Mouse (Mus musculus) CD4-positive helper T cell, adult 2 months (primary cell): ENCODE results near the gene Mast3.

Experiments used
- DNase-seq: peaks from one replicate; pipeline ENCODE4 v3.0.0-alpha.2; 2012; ENCODE audit warnings: low read depth, missing footprints, low spot score

The Mast3 gene

DNA sequence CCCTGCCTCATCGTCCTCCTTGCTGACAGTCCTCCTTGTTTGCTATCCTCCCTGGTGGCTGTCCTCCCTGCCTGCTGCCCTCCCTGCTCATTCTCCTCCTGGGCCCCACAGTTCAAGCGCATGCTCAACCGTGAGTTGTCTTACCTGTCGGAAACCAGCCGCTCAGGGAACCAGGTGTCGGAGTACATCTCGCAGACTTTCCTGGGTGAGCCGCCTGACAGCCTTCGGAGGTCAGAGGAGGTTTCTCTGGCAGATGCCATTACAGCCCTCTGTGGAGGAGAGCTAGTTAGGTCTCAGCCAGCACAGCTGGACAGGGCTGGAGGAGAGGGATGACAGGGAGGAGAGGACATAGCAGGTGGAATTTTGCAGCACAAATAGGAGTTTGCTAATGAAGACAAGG is 58.2 kb downstream of the Mast3 start:
- no peak for DNase-seq

DNA sequence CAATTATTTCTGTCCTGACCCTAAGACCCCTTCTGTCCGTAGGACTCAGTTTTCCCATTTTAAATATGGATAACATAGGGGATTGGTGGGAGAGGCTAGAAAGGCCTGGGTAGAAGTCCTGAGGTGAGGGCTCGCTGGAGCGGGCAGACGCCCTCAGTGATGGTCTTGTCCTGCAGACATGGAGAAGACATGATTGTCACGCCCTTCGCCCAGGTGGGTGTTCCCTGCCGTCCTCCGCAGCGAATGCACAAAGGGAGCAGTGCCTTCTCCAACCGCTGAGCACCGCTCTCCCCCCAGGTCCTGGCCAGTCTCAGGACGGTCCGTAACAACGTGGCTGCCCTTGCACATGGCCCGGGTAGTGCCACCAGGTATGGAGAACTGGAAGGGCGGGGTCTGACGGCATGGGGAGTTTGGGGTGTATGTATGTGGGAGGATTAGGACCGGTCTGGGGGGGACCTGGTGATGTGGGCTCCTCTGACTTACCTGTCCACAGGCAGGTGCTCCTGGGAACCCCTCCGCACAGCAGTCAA is 59.1 kb downstream of the Mast3 start:
- no peak for DNase-seq

DNA sequence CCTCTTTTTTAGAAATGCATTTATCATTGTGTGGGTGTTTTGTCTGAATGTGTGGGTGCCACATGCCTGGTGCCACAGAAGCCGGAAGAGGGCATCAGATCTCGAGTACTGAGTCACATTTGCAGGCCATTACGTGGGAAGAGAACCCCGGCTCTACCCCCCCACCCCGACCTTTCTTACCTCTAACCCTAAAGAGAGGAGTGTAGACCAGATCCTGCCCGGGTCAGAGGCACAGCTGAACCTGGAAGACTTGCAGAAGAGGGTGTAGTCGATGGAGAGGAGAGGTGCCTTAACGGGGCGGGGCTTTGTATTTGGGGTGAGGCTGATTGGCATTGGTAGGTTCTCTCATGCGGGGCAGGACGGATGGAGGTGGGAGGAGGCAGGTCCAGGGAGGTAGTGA is 60.0 kb downstream of the Mast3 start:
- peak; percentile 71 for DNase-seq

DNA sequence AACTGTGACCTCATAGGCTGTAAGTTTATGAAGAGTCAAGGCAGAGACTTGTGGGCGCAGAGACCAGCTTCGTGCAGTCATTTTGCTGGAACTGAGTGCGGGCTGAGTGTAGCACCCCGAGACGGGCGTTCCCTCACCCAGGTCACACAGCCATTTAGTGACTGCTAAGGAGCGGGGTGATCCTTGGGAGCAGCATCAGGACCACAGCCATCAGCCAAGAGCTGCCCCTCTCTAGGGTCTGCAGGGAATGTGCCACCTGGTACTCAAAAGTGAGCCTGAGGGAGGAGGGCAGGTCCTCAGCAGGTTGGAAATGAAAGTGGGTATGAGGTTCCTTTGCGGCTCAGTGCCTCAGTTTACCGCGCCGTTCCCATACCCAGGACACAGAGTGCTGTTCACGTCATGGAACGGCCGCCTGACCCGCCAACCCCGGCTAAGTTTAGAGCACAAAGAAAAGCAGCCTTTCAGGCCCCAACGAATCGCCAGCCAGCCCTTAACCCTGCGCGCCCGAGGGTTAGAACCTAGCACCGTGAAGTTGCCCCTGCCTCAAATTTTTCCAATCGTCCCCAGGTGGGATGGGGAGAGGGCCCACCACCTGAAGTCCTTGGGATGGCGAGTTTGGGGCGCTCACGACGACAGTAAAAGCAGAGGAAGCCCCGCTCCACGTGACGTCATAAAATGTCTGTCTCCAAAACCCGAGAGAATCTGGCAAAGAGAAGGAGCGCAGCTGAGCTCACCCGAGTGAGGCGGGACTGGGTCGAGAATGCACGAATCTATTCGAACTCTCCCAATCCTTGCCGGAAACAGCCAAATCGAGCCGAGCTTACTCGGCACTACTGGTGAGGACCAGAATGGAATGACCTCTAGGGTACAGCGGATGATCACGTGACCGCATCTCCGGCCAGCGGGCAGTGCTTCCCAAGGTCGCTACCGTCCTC is 60.9 kb downstream of the Mast3 start:
- peak; percentile 57 for DNase-seq

DNA sequence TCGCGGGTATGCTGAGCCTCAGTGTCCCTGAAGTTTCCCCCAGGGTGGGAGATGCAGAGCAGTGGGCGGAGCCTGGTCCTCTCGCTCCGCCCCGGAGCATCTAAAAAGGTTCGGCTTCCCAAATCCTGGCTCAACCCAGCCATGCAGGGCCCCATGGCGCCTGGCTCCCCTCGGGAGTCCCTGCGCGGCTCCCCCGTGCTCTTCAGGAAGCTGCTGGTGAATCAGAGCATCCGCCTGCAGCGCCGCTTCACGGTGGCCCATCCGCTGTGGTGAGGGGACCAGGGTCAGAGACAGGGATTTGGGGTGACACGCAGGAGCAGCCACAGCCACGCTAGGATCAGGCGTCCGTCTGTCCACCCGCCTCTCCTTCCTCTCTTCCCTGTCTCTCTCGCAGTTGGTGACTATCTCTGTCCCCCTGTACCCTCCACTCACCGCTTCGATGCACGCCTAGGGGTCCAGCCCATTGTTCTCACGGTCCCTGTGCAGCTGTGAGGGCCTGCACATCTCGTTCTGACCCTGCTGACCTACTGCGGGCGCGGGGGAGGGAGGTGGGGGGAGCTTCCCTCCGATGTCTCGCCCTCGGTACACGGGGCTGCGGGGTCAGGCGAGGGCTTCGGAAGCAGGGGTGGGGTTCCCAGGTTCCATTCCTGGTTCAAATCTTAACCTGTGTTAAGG is 61.7 kb downstream of the Mast3 start:
- DNase-seq = no peak

DNA sequence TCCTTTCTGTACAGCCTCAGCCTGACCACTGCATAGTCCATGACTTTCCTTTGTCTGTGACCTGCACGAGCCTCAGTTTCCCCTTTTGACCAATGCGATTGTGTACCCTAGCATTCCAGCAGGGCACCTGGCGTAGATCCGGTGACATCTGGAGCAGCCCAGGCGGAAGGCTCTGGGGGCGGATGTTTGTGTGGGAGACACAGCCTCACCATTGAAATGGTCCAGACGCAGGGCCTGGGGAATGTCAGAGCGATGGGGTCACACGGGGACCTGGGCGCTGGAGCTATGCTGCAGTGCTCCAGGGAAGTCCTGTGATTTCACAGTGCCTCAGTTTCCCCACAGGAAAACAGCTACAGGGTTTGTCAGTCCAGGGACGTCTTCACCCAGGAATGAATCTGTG is 62.7 kb downstream of the Mast3 start:
- no peak for DNase-seq

DNA sequence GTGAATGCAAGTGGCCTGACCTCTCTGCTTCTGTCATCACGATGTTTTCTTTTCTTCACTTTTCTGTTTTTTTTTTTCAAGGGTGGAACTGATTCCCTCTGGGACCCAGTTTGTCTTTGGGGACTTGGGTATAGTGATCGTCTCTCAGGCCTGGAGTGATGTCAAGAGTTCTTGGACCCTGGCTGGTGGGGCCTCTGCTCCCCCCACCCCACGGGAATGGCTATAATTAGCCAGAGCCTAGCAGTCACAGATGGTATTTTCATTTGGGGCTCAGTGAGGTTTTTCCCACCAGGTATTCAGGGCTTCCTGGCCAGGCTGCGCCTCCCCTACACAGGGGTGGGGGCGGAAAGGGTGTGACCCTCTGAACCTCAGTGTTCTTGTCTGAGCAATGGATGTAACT is 63.2 kb downstream of the Mast3 start:
- DNase-seq = no peak

DNA sequence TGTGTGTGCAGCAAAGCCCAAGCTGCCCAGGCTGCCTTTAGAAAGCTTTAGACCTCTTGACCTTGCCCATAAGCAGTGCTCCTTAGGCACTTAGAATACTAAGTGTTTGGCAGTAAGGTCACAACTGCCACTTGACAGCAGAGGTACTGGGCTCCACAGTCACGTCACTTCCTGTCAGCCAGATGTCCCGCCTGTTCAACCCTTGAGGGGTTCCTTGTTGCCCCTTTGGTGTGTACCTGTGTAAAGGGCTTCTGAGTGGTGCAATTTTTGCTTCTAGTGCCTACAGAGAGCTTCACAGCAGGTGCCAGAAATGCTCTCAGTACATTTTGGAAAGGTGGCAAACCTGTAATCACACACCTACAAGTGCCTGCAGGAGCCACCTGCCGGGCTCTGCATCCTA is 66.6 kb downstream of the Mast3 start:
- DNase-seq = no peak

DNA sequence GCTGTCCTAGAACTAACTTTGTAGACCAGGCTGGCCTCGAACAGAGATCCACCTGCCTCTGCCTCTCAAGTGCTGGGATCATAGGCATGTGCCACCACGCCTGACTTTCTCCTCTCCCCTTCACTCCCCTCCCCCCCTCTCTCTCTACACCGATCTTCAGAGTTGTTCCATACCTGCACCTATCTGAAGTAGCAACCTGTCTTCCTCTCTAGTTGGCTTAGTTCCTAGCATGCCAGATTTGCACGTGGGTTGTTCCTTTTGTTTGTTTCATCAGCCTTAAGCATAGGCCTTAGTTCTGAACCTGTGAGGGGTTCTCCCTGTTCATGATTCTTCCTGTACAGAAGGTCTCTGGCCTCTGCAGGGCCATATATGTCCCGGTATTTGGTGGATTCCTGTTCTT is 67.1 kb downstream of the Mast3 start:
- no peak for DNase-seq

DNA sequence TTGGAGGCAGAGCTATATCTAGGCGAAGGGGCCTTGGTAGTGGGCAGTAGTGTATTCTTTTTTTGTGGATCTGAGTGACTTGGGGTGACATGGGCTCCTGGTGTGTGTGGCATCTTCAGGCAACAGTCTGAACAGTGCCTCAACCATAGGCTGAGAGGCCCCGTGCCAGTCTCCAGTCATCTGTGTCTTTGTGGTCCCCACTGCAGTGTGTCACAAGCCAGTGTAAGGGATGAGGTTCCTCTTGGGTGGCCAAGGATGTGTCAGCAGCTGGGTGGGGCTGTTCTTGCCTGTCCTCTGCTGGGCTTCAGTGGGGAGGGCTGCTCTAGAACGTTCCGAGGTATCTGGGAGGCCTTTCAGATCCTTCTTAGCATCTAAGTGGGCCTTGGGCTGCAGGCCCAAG is 73.9 kb downstream of the Mast3 start:
- no peak for DNase-seq

DNA sequence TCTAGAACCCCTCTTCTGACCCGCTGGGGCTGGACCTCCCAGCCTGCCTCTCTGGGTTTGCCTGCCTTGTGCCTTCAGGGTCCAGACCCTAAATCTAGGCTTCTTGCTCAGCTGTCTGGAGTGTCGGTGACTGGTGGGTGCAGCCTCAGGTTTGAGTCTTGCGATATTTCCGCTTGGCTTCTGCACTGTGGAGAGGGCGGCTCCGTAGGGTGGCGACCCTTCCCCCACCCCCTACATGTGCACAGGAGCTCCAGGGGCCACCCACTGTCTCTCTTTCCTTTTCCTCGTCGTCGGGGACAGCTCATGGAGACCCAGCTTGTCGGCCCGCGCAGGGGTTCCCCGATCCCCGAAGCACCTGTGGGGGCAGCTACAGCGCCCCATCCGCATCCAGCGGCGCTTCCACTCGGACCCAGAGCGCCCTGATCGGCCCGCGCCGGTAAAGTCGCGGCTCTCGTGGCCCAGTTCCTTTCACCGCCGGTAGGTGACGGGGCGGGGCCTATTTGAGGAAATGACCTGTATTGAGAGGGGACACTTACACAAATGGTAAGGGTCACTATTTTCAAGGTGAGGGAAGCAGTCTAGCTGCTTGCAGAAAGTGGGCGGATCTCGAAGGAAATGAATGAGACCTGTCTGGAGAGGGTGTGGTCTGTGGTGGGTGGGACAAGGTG is 74.9 kb downstream of the Mast3 start:
- DNase-seq = peak; percentile 55
